Mouse (Mus musculus) cortical plate, adult 2 months (tissue): Measurements from ENCODE around the gene Mrpl40. TPM values are rescaled to one million over a fixed set of nuclear protein-coding genes. Genes with fewer than 3 reads are reported as not detected.

Experiments used
- H3K27ac ChIP-seq: fragments of 200-500 bp; 2 replicates; pipeline ENCODE4 v1.5.1; 2012; ENCODE audit warnings: low read length, control low read depth, inconsistent platforms; ENCODE audit not compliant: insufficient read depth
- H3K4me1 ChIP-seq: fragments of 200-500 bp; 2 replicates; pipeline ENCODE4 v1.6.1; 2011; ENCODE audit warnings: low read length; ENCODE audit not compliant: control insufficient read depth, insufficient read depth
- H3K4me3 ChIP-seq: fragments of 200-500 bp; 2 replicates; pipeline ENCODE4 v1.5.1; 2011; ENCODE audit warnings: mild to moderate bottlenecking, low read length, control low read depth; ENCODE audit not compliant: insufficient read depth
- CTCF ChIP-seq: fragments of 200-500 bp; IDR thresholded peaks from 2 replicates; pipeline ENCODE4 v1.5.1; 2011; ENCODE audit warnings: mild to moderate bottlenecking, control low read depth, low read length; ENCODE audit not compliant: insufficient read depth; ENCODE audit errors: extremely low read depth
- POLR2A ChIP-seq: fragments of 200-500 bp; IDR thresholded peaks from 2 replicates; pipeline ENCODE4 v1.6.1; 2011; ENCODE audit warnings: mild to moderate bottlenecking, low read length, control low read depth; ENCODE audit not compliant: insufficient read depth; ENCODE audit errors: extremely low read depth
- polyA plus RNA-seq: library from polyadenylated mRNA; depleted of rRNA; stranded (reverse); fragments of >200 nt; gene quantifications from 2 replicates; pipeline ENCODE4 v1.2.3, GENCODE M21; 2012; rRNA removed

Gene Mrpl40
- polyA plus RNA-seq, 1 experiment, result 26.6 TPM

DNA sequence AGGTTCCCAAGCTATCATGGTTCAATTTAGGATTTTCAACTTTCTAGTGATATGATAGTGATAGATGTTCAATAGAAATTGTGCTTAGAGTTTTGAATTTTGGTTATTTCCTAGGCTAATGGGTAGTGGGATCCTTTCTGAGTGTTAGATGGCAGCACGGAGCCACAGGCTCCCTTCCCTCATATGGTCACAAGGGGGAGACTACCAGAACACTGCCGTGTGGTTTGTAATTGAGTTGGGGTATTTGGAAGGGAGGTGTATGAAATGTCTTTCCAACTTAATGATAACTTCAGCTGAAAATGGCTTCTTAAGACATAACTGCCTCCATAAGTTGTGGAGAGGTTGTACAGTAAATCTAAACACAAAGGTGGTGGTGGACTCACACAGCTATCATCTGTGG, 43.2 kb downstream of the Mrpl40 start:
- Histone ChIP-seq H3K4me1 (peaks cover 4% of the 10 kb centered on the region; the same call in 1 of the 2 replicates), H3K27ac (no peak overlapping the region), H3K4me3 (no peak overlapping the region)
- TF ChIP-seq CTCF, result no peak
- no peak for TF ChIP-seq POLR2A

DNA sequence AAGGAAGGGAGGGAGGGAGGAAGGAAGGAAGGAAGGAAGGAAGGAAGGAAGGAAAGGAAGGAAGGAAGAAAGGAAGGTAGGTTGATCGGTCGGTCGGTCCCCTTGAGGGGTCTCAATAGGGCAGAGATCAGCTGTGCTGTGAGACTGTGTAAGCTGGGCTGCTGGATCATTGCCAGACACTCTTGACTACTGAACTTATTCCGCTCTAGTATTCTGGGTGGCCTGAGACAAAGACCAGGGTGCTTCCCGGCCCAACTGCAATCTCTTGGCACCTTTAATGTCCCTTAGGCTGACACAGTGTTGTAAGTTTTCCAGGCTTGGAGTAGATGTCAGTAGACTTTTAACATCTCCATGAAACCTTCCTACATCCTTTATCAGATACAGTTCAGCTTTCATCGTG, 47.6 kb downstream of the Mrpl40 start:
- H3K27ac ChIP-seq, result no peak overlapping the region
- H3K4me1 ChIP-seq, result no peaks in the 10 kb centered on the region
- no peak overlapping the region for H3K4me3 ChIP-seq
- TF ChIP-seq CTCF (no peak), POLR2A (no peak)

DNA sequence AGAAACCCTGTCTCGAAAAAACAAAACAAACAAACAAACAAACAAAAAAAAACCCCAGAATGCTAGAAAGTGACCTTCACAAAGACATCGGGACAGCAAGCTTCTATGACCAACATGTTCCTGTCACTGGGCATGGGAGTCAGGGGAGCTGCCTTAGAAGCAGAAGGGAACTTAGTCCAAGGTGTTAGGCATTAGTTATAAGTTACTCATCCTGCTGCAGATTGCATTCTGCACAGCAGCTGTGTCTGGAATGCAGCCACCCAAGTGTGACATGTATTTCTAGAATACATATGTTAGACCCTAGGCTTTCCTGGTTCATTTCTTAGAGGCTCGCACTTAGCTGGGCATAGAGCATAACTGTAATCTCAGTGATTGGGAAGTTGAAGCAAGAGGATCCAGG, 48.0 kb downstream of the Mrpl40 start:
- no peak overlapping the region for H3K27ac ChIP-seq
- H3K4me3 ChIP-seq, result no peak overlapping the region
- no peaks in the 10 kb centered on the region for H3K4me1 ChIP-seq
- TF ChIP-seq POLR2A (no peak), CTCF (no peak)

DNA sequence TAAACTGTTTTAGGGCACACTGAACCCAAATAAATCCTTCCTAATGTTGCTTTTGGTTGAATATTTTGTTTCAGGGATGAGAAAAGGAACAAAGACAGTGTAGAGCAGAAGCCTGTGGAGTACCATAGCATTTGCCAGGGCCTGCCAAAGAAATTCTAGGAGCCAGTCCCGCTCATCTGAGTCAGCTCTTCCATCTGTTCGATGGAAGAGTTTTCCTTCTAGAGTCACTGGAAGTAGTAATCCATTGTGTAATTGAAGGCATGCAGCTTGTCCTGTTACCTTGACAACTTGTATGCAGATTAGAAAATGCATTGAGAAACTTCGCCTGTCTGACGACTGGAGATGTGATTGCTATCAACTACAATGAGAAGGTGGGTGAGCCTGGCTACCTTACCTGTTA, 53.7 kb downstream of the Mrpl40 start:
- Histone ChIP-seq H3K27ac (0 out of 2 replicates have a peak overlapping the region, but pooled peaks have one; percentile 81), H3K4me3 (no peak overlapping the region), H3K4me1 (no peaks in the 10 kb centered on the region; the same call in 1 of the 2 replicates)
- TF ChIP-seq CTCF (no peak), POLR2A (no peak)

DNA sequence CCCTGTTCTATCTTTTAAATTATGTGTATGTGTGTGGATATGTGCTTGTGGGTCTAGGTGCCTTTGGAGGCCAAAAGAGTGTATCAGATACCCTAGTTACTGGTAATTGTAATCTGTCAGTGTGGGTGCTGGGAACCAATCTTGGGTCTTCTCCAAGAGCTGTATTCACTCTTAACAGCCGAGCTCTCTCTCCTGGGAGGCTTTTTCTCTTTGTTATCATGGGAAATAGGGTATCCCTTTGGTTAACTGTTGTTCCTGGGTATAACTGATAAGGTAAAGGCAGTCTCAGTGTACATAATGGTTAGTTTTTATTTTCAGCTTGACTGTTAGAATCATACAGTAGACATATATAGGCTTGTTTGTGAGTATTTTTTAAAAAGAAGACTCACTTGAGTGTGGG, 54.3 kb downstream of the Mrpl40 start:
- no peak overlapping the region for H3K27ac ChIP-seq
- TF ChIP-seq CTCF (no peak), POLR2A (no peak)

More for the DNA sequence above, 54.3 kb downstream of the Mrpl40 start:
- no peak overlapping the region for H3K4me3 ChIP-seq
- no peaks in the 10 kb centered on the region; the same call in 1 of the 2 replicates for H3K4me1 ChIP-seq

Other genes starting within 250 kb of the Mrpl40 start
- gene Sept5, start 246.9 kb downstream of the Mrpl40 start, polyA plus RNA-seq, result 999 TPM in 2 replicates
- 88.0 and 88.9 TPM in 2 replicates for gene Cldn5, start 100.0 kb downstream of the Mrpl40 start, polyA plus RNA-seq
- gene Ufd1, start 65.1 kb downstream of the Mrpl40 start, polyA plus RNA-seq, result 82.7 and 85.3 TPM in 2 replicates
- gene Cdc45, start 64.9 kb downstream of the Mrpl40 start, polyA plus RNA-seq, result 2.5 and 2.9 TPM in 2 replicates
- 52.8 and 53.3 TPM in 2 replicates for gene 2510002D24Rik, start 40.3 kb downstream of the Mrpl40 start, polyA plus RNA-seq
- gene Gm28539, start 40.3 kb downstream of the Mrpl40 start, polyA plus RNA-seq, result 0.45 TPM in 1 of 2 replicates, not detected in the other
- gene Hira, start 175 bp upstream of the Mrpl40 start, polyA plus RNA-seq, result 73.1 and 73.5 TPM in 2 replicates